Mouse (Mus musculus): ENCODE measurements around the gene Nr1i2. TPM values are rescaled to one million over a fixed set of nuclear protein-coding genes. Genes with fewer than 3 reads are reported as not detected.
"Not testable (repeated sequence)": the region's sequence is repeated elsewhere in the genome, so short reads cannot be mapped to it uniquely, and the experiment has no call there.

The Nr1i2 gene
- polyA plus RNA-seq, 1 experiment from 2014 or later, result not detected

DNA sequence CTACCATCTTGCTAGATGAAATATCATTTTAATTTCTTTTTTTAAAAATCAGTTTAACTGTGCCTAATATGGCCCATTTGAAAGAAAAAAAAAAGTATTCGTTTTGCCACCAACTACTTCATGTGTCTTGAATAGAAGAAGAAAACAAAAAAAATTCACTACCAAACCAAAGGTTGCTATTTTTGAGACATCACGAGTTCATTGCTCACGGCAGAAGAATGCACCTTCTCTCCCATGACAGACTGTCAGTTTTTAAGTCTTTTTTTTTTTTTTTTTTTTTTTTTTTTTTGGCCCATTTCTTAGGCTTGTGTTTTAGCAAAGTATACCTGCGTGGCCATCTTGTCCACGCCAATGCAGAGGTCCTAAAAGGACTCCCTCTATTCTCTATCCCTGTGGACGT lies 50.5 kb downstream of the Nr1i2 start:
- no peak overlapping the region for H3K27ac ChIP-seq (replicated peaks)
- peaks cover 48% of the 10 kb centered on the region for H3K36me3 ChIP-seq
- 92% methylated on average over 6 of the region's 6 CpGs for WGBS
- H3K9me3 ChIP-seq (replicated peaks), result no peaks in the 10 kb centered on the region
- H3K4me3 ChIP-seq, result no peak overlapping the region
- no peaks in the 10 kb centered on the region for H3K27me3 ChIP-seq (ENCODE audit: low read depth, poor library complexity, severe bottlenecking)
- peaks cover 7% of the 10 kb centered on the region for H3K4me1 ChIP-seq
- no peak for DNase-seq (ENCODE audit: low spot score)

DNA sequence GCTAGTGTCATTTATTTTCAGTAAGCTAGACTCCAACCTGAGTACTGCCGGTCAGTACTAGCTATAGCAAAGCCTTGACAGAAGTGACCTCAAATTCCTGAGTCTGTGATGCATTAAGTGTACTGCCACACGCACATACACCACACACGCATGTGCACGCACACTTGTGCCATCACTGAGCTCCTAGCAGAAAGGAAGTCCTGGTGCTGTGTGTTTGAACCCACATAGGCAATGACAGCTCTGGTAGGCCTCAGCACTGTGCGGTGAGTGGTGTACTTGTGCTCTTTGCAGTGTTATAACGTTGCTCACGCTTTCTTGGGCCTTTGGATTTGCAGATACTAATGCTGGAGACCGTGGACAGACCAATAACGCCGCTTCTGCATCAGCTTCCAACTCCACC lies 54.5 kb downstream of the Nr1i2 start:
- Histone ChIP-seq H3K27ac (replicated peaks) (no peak overlapping the region), H3K9me3 (replicated peaks) (no peaks in the 10 kb centered on the region), H3K27me3 (ENCODE audit: low read depth, poor library complexity, severe bottlenecking) (no peaks in the 10 kb centered on the region), H3K4me3 (no peak overlapping the region), H3K4me1 (no peaks in the 10 kb centered on the region), H3K36me3 (peaks cover 61% of the 10 kb centered on the region)
- no peak for DNase-seq (ENCODE audit: low spot score)
- 98% methylated on average over 10 of the region's 10 CpGs for WGBS

DNA sequence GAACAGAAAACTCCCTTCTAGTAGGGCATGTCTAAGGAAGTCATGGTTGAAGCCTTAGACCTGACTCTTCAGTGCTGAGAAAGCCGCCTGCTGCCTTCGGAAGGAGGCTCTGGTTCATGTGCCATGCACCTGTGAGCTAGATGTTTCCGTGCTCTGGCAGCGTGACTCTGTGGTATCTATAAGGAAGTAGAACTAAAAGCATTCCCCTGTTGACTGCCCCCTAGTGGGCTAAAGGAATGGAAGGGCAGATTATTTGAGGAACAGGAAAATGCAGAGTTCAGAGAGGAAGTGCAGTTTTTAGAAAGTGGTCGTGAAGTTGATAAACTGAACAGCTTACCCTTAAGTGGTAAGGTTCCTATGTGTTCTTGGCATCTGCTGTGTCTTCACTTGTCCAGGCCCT lies 54.9 kb downstream of the Nr1i2 start:
- H3K27me3 ChIP-seq (ENCODE audit: low read depth, poor library complexity, severe bottlenecking), result no peaks in the 10 kb centered on the region
- H3K4me1 ChIP-seq, result no peaks in the 10 kb centered on the region
- no peak overlapping the region for H3K27ac ChIP-seq (replicated peaks)
- H3K9me3 ChIP-seq (replicated peaks), result no peaks in the 10 kb centered on the region
- DNase-seq (ENCODE audit: low spot score), result no peak
- 92% methylated on average over 5 of the region's 5 CpGs for WGBS
- peaks cover 61% of the 10 kb centered on the region for H3K36me3 ChIP-seq
- H3K4me3 ChIP-seq, result no peak overlapping the region

DNA sequence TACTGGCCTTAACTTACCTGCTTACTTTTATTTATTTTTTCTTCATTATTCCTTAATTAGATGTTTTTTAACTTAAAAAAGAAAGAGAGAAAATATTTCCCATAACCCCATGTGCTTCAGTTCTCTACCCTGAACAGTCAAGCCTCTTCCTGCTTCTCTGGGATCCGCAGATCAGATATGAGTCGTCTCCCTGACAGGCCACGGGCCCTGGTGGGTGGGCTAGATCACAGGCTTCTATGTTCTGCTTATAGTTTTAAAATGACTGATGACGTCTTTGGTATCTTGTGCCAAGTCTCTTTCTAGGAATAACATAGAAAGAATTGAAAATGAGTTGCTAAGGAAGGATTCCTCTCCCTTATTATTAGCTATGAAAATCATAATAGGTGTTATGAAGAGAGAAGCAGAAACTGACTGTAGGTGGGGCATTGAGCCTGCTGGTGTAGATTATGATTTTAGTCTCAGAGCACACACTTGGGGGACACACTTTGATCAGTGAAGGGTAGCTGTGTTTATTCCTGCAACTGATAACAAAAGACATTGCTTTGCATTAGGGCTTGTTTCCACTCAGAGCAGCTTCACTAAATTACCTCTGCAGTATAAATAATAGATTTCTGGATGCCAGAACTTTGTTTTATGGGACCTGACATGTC lies 57.6 kb downstream of the Nr1i2 start:
- Histone ChIP-seq H3K27me3 (ENCODE audit: low read depth, poor library complexity, severe bottlenecking) (no peaks in the 10 kb centered on the region), H3K4me3 (no peak overlapping the region), H3K4me1 (no peaks in the 10 kb centered on the region), H3K9me3 (replicated peaks) (no peaks in the 10 kb centered on the region), H3K27ac (replicated peaks) (no peak overlapping the region), H3K36me3 (peaks cover 60% of the 10 kb centered on the region)
- WGBS, result 93% methylated on average over 4 of the region's 4 CpGs
- DNase-seq (ENCODE audit: low spot score), result no peak

DNA sequence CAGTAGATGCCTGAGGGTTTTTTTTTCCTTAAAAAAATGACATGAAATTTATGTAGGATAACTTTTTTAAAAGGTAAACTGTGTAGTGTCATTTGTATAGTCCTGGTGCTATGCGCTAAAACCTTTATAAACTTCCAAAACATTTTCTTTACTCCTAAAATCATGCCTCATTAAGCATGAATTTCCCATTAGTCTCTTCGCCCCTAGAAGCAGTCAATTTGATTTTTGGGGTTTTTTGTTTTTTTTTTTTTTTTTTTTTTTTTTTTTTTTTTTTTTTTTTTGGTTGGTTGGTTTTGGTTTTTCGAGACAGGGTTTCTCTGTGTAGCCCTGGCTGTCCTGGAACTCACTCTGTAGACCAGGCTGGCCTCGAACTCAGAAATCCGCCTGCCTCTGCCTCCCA lies 72.1 kb downstream of the Nr1i2 start:
- H3K4me3 ChIP-seq; H3K4me1 ChIP-seq; H3K27me3 ChIP-seq (ENCODE audit: low read depth, poor library complexity, severe bottlenecking); DNase-seq (ENCODE audit: low spot score); H3K9me3 ChIP-seq (replicated peaks); H3K27ac ChIP-seq (replicated peaks): not testable (repeated sequence)
- H3K36me3 ChIP-seq, result peaks cover 81% of the 10 kb centered on the region
- 98% methylated on average over 4 of the region's 5 CpGs for WGBS

DNA sequence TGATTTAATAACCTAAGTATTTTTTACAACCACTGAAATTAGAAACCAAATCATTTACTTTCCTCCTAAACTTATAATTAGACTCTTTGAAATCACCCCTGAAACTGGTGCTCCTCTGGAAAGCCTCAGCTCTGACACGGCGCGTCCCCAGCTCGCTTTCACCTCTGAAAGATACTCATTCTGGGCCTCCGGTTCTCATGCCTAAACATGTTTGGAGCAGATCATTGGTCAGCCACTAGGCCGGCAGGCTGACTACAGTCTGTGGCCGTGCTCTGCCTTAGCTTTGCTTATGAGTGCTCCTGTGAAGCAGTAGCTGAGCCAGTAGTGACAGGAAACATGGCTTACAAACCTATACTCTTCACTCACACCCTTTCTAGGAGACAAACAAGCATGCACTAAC lies 89.4 kb downstream of the Nr1i2 start:
- DNase-seq (ENCODE audit: low spot score), result no peak
- H3K4me1 ChIP-seq, result no peaks in the 10 kb centered on the region
- H3K4me3 ChIP-seq, result no peak overlapping the region
- 95% methylated on average over 7 of the region's 7 CpGs for WGBS
- H3K36me3 ChIP-seq, result peaks cover 67% of the 10 kb centered on the region
- H3K27ac ChIP-seq (replicated peaks), result no peak overlapping the region
- no peaks in the 10 kb centered on the region for H3K9me3 ChIP-seq (replicated peaks)
- H3K27me3 ChIP-seq (ENCODE audit: low read depth, poor library complexity, severe bottlenecking), result no peaks in the 10 kb centered on the region

Other genes with a start within 250 kb of the Nr1i2 start
- gene Gsk3b, start 205.8 kb downstream of the Nr1i2 start, polyA plus RNA-seq (2016; fragmentation: Nextera tagmentation; extraction: Ambion mirVana), result 72.9 and 90.7 TPM in 2 replicates
- 0.78 and 0.98 TPM in 2 replicates for gene Maats1, start 47.3 kb upstream of the Nr1i2 start, polyA plus RNA-seq (2016; fragmentation: Nextera tagmentation; extraction: Ambion mirVana)
- 129 and 140 TPM in 2 replicates for gene Cox17, start 52.2 kb upstream of the Nr1i2 start, polyA plus RNA-seq (2016; fragmentation: Nextera tagmentation; extraction: Ambion mirVana)
- not detected in 2 replicates for gene Gm21987, start 52.2 kb upstream of the Nr1i2 start, polyA plus RNA-seq (2016; fragmentation: Nextera tagmentation; extraction: Ambion mirVana)
- 0.75 and 1.3 TPM in 2 replicates for gene Popdc2, start 67.4 kb upstream of the Nr1i2 start, polyA plus RNA-seq (2016; fragmentation: Nextera tagmentation; extraction: Ambion mirVana)
- gene Pla1a, start 138.3 kb upstream of the Nr1i2 start, polyA plus RNA-seq (2016; fragmentation: Nextera tagmentation; extraction: Ambion mirVana), result 0.07 and 0.11 TPM in 2 replicates
- gene Adprh, start 157.9 kb upstream of the Nr1i2 start, polyA plus RNA-seq (2016; fragmentation: Nextera tagmentation; extraction: Ambion mirVana), result 144 and 150 TPM in 2 replicates
- 0.23 and 0.67 TPM in 2 replicates for gene Cd80, start 160.7 kb upstream of the Nr1i2 start, polyA plus RNA-seq (2016; fragmentation: Nextera tagmentation; extraction: Ambion mirVana)
- 35.4 and 38.4 TPM in 2 replicates for gene Timmdc1, start 227.8 kb upstream of the Nr1i2 start, polyA plus RNA-seq (2016; fragmentation: Nextera tagmentation; extraction: Ambion mirVana)